Comparison of ENCODE assay signal across 9 mouse cellular contexts in the genomic region with DNA sequence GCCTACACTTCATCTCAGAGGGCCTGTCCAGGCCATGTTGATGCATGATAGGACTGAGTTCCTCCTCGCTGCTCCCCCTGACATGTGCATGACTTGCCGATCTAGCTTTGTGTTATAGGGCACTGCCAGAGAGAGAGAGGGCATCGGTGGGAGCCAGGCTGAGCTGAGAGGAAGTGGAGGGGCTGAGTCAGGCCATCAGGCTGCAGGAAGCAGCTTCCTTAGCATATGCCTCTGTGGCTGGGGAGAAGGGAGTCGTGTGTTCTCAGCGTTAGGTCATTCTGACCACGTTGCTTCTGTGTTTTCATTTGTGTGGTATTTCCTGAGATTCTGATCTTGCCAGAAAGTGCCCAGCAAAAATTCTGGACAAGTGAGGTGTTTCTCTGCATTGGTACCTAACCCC. TPM values are rescaled to one million over a fixed set of nuclear protein-coding genes. Genes with fewer than 3 reads are reported as not detected.
DNase-seq lines count a peak whose midpoint lies in the region; ATAC-seq and TF ChIP-seq lines count a peak whose summit lies in the region.
"Had no signal": no experiment of that assay in that cellular context is flagged by ENCODE, and none has a peak within 500 bp of the region (broad histone marks: within the 10 kb centered on the region; RNA-seq: fewer than 3 reads in every experiment).

No protein-coding gene starts in this region.

- no peaks in the 10 kb centered on the region for H3K36me3 ChIP-seq in kidney, embryonic 14.5 days (ENCODE audit: control insufficient read depth, insufficient read depth, low read length)
- peaks cover 0 to 68% of the 10 kb centered on the region in 2 experiments for H3K36me3 ChIP-seq in CH12.LX (replicated peaks in 1 of 2; ENCODE audit: control insufficient read depth in 1 of 2, insufficient read depth in 1 of 2, low read length in 1 of 2)
- no peaks in the 10 kb centered on the region for H3K36me3 ChIP-seq in heart, embryonic 14.5 days (ENCODE audit: control insufficient read depth, insufficient read depth, low read length)

- H3K27me3 ChIP-seq in kidney, embryonic 14.5 days (ENCODE audit: control insufficient read depth, insufficient read depth, low read length) = no peaks in the 10 kb centered on the region
- no peaks in the 10 kb centered on the region for H3K27me3 ChIP-seq in CH12.LX (replicated peaks)
- no peaks in the 10 kb centered on the region for H3K27me3 ChIP-seq in heart, embryonic 14.5 days (ENCODE audit: control insufficient read depth, insufficient read depth, low read length)

- no peak for TF ChIP-seq CTCF in CH12.LX (conservative IDR thresholded peaks at IDR 0.05 in 1 of 2, IDR thresholded peaks at IDR 0.05 in 1 of 2; ENCODE audit: low read depth in 2 of 2, low read length in 2 of 2)

- no peak overlapping the region for H3K9ac ChIP-seq in kidney, embryonic 14.5 days (ENCODE audit: low read depth, low read length)
- no peak overlapping the region for H3K9ac ChIP-seq in CH12.LX (ENCODE audit: insufficient read depth, low read depth)
- H3K9ac ChIP-seq in heart, embryonic 14.5 days (ENCODE audit: low read length) = no peak overlapping the region

- H3K27ac ChIP-seq in kidney, embryonic 14.5 days (ENCODE audit: low read depth, low read length) = 0 out of 2 replicates have a peak overlapping the region, but pooled peaks have one; percentile 24
- peak overlapping the region; percentile 4; the same call in 1 of the 2 replicates for H3K27ac ChIP-seq in CH12.LX (ENCODE audit: insufficient read depth, low read depth)
- H3K27ac ChIP-seq in heart, embryonic 14.5 days (replicated peaks in 1 of 2; ENCODE audit: control insufficient read depth in 1 of 2, insufficient read depth in 1 of 2, low read depth in 2 of 2, low read length in 2 of 2) = peak overlapping the region; percentile 4 to 42

- in situ Hi-C loops in CH12.LX (cut with MboI; ENCODE audit: low pct_ligation_motif_present, low pct_unique_long_range_greater_than_20kb, low sequenced_read_pairs) = no loop called here

- 53% methylated on average over 6 of the region's 6 CpGs for WGBS in kidney, embryonic 14.5 days
- 50% methylated on average over 6 of the region's 6 CpGs for WGBS in heart, embryonic 14.5 days

- H3K4me3 ChIP-seq in kidney, embryonic 14.5 days (ENCODE audit: low read length) = no peak overlapping the region
- peak overlapping the region in 1 of 3 experiments; percentile 5 for H3K4me3 ChIP-seq in CH12.LX (replicated peaks in 1 of 3; ENCODE audit: low read depth in 2 of 3, low read length in 2 of 3, poor library complexity in 1 of 3)
- no peak overlapping the region for H3K4me3 ChIP-seq in heart, embryonic 14.5 days (ENCODE audit: control insufficient read depth in 1 of 2, insufficient read depth in 1 of 2, low read depth in 1 of 2, low read length in 2 of 2)

- no peak for DNase-seq in kidney, adult 11 months
- DNase-seq in CH12.LX (ENCODE audit: extremely low read depth) = no peak
- peak; percentile 60 to 66 for DNase-seq in monocyte, adult 2 months (ENCODE audit: low read depth in 1 of 2, low spot score in 2 of 2)
- no peak for DNase-seq in right cerebral cortex, postnatal 25 days
- no peak for DNase-seq in spleen, postnatal 14 days (ENCODE audit: low spot score in 2 of 2)
- DNase-seq: retina, postnatal 1 day had no signal

- no peak overlapping the region for H3K4me2 ChIP-seq in kidney, embryonic 14.5 days (replicated peaks; ENCODE audit: low read depth, low read length)
- H3K4me2 ChIP-seq in CH12.LX (ENCODE audit: insufficient read depth, low read depth, poor library complexity, severe bottlenecking) = no peak overlapping the region
- no peak overlapping the region for H3K4me2 ChIP-seq in heart, embryonic 14.5 days (ENCODE audit: low read length)

- no peaks in the 10 kb centered on the region for H3K9me3 ChIP-seq in kidney, embryonic 14.5 days (ENCODE audit: control insufficient read depth, low read length)
- no peaks in the 10 kb centered on the region for H3K9me3 ChIP-seq in CH12.LX (replicated peaks; ENCODE audit: low read length)
- H3K9me3 ChIP-seq in heart, embryonic 14.5 days (ENCODE audit: control insufficient read depth, low read length) = no peaks in the 10 kb centered on the region

- peaks cover 3% of the 10 kb centered on the region; the same call in 1 of the 2 replicates for H3K4me1 ChIP-seq in kidney, embryonic 14.5 days (ENCODE audit: control insufficient read depth, insufficient read depth, low read length)
- peaks cover 77 to 99% of the 10 kb centered on the region in 2 experiments for H3K4me1 ChIP-seq in CH12.LX (ENCODE audit: control insufficient read depth in 1 of 2, insufficient read depth in 2 of 2)
- H3K4me1 ChIP-seq in heart, embryonic 14.5 days (ENCODE audit: control insufficient read depth in 2 of 2, insufficient read depth in 2 of 2, low read length in 2 of 2) = peaks cover 23 to 35% of the 10 kb centered on the region in 2 experiments

- dilution Hi-C loops in CH12.LX (cut with MboI; ENCODE audit: extremely low pct_ligation_motif_present, extremely low pct_unique_long_range_greater_than_20kb, low sequenced_read_pairs) = no loop called here

- no peak for ATAC-seq in kidney, embryonic 14.5 days (ENCODE audit: low FRiP score, low TSS enrichment)
- ATAC-seq in heart, embryonic 14.5 days (ENCODE audit: insufficient number of reproducible peaks, insufficient read depth, low FRiP score, low read depth) = no peak
- ATAC-seq in cerebellum, adult (ENCODE audit: insufficient number of reproducible peaks, low FRiP score, low TSS enrichment) = no peak

- TF ChIP-seq EP300 in CH12.LX (IDR thresholded peaks at IDR 0.05; ENCODE audit: low read length) = no peak

- peaks cover 97% of the 10 kb centered on the region for H3K79me2 ChIP-seq in CH12.LX (replicated peaks; ENCODE audit: control insufficient read depth, extremely low read depth, insufficient read depth, poor library complexity, severe bottlenecking)

- TF ChIP-seq POLR2A in CH12.LX (IDR thresholded peaks at IDR 0.05; ENCODE audit: low read depth, low read length) = no peak

- no peak for TF ChIP-seq RAD21 in CH12.LX (IDR thresholded peaks at IDR 0.05; ENCODE audit: low read depth, low read length)

TF ChIP-seq in CH12.LX, 34 proteins besides CTCF, POLR2A, EP300 and RAD21:
- no peak for TF ChIP-seq USF2 (conservative IDR thresholded peaks at IDR 0.05; ENCODE audit: low read depth, low read length)
- peak; percentile 20; the same call in 1 of the 2 replicates for TF ChIP-seq ETS1 (conservative IDR thresholded peaks at IDR 0.05; ENCODE audit: low read depth, low read length)

RNA-seq across cellular contexts. Expression of gene Ptpn1, which starts 17.4 kb away (rescaled TPM):
- 42.6 and 53.4 TPM in 2 replicates for polyA plus RNA-seq in kidney, embryonic 14.5 days (2014; fragmentation: Nextera tagmentation; extraction: Ambion mirVana)
- total RNA-seq in CH12.LX (2012; rRNA removed) = 77.6 and 90.0 TPM in 2 replicates
- 69.8 and 78.5 TPM in 2 replicates for total RNA-seq in CH12.LX (2014; rRNA removed)
- polyA plus RNA-seq in CH12.LX (2012; ENCODE audit: insufficient read length, low read depth) = 131 and 139 TPM in 2 replicates
- polyA plus RNA-seq in heart, embryonic 14.5 days (2014; fragmentation: Nextera tagmentation; extraction: Ambion mirVana) = 40.7 and 41.5 TPM in 2 replicates

Comparison
In these comparisons a context has a peak if more than half of its experiments do, and no peak if none do; other contexts are left out.
1. DNase-seq: peak in monocyte, adult 2 months (2 of 2); none in kidney, adult 11 months (single experiment), CH12.LX (single experiment), right cerebral cortex, postnatal 25 days (single experiment) and spleen, postnatal 14 days (0 of 2).
2. Peak in every context shown above with its lines, with median percentiles within 50 percentile points of each other: H3K27ac ChIP-seq.